Mouse (Mus musculus) stomach, embryonic 15.5 days (tissue): ENCODE measurements around the gene Pxdc1. TPM values are rescaled to one million over a fixed set of nuclear protein-coding genes. Genes with fewer than 3 reads are reported as not detected.

Source experiments
- ATAC-seq: fragments of 200-750 bp; cut with Nextera tagmentation; 2 replicates; pipeline ENCODE4 v1.8.0; 2017; ENCODE audit warnings: low read depth, moderate number of reproducible peaks, moderate TSS enrichment; ENCODE audit not compliant: insufficient read depth, low FRiP score
- H3K27ac ChIP-seq: fragments of 300-500 bp; sonication (generic); 2 replicates; pipeline ENCODE4 v1.5.1; 2015; ENCODE audit warnings: mild to moderate bottlenecking, inconsistent platforms
- H3K27me3 ChIP-seq: fragments of 300-500 bp; sonication (generic); replicated peaks from 2 replicates; pipeline ENCODE4 v1.6.1; 2015; ENCODE audit warnings: inconsistent platforms
- H3K36me3 ChIP-seq: fragments of 300-500 bp; sonication (generic); 2 replicates; pipeline ENCODE4 v1.6.1; 2015; ENCODE audit warnings: inconsistent platforms
- H3K4me1 ChIP-seq: fragments of 300-500 bp; sonication (generic); 2 replicates; pipeline ENCODE4 v1.6.1; 2015; ENCODE audit warnings: inconsistent platforms
- H3K4me2 ChIP-seq: fragments of 300-500 bp; sonication (generic); 2 replicates; pipeline ENCODE4 v1.6.1; 2015; ENCODE audit warnings: mild to moderate bottlenecking, inconsistent platforms
- H3K4me3 ChIP-seq: fragments of 300-500 bp; sonication (generic); replicated peaks from 2 replicates; pipeline ENCODE4 v1.5.1; 2015; ENCODE audit warnings: inconsistent platforms
- H3K9ac ChIP-seq: fragments of 300-500 bp; sonication (generic); 2 replicates; pipeline ENCODE4 v1.6.1; 2015; ENCODE audit warnings: inconsistent platforms
- H3K9me3 ChIP-seq: fragments of 300-500 bp; sonication (generic); 2 replicates; pipeline ENCODE4 v1.6.1; 2016; ENCODE audit warnings: inconsistent platforms
- WGBS: fragments of 180-500 bp; shearing (Covaris S2); methylation state at CpG from one replicate; pipeline ENCODE4 v1.1.7; 2015; 5-methylcytosine and 5-hydroxymethylcytosine counted together
- polyA plus RNA-seq: library from polyadenylated mRNA; unstranded; fragments of >200 nt; fragmentation: Nextera tagmentation; extraction: Ambion mirVana; gene quantifications from 2 replicates; pipeline ENCODE4 v1.2.1, GENCODE M21; 2015

Gene Pxdc1
- polyA plus RNA-seq, 1 experiment from 2014 or later, result 10.7 TPM

- no peaks in the 10 kb centered on the region for H3K9me3 ChIP-seq
- no peaks in the 10 kb centered on the region for H3K27me3 ChIP-seq
- no peaks in the 10 kb centered on the region for H3K4me1 ChIP-seq
- H3K4me3 ChIP-seq, result no peak overlapping the region
- WGBS, result 92% methylated on average over 2 of the region's 2 CpGs
- no peak for ATAC-seq
- H3K4me2 ChIP-seq, result no peak overlapping the region
- no peak overlapping the region for H3K27ac ChIP-seq
- H3K36me3 ChIP-seq, result no peaks in the 10 kb centered on the region
- H3K9ac ChIP-seq, result no peak overlapping the region
These were observed 28.9 kb downstream of the Pxdc1 start for GRCm38 (mm10) chr13:34624414-34624813.

GRCm38 (mm10) chr13:34612402-34612801, 40.9 kb downstream of the Pxdc1 start:
- Histone ChIP-seq H3K36me3 (no peaks in the 10 kb centered on the region), H3K4me1 (no peaks in the 10 kb centered on the region), H3K9me3 (no peaks in the 10 kb centered on the region), H3K27ac (no peak overlapping the region), H3K9ac (no peak overlapping the region), H3K4me2 (no peak overlapping the region), H3K4me3 (no peak overlapping the region), H3K27me3 (no peaks in the 10 kb centered on the region)
- 65% methylated on average over 2 of the region's 2 CpGs for WGBS
- ATAC-seq, result no peak

GRCm38 (mm10) chr13:34609711-34610110, 43.6 kb downstream of the Pxdc1 start:
- Histone ChIP-seq H3K36me3 (no peaks in the 10 kb centered on the region), H3K27me3 (no peaks in the 10 kb centered on the region), H3K4me3 (no peak overlapping the region), H3K27ac (no peak overlapping the region), H3K9ac (no peak overlapping the region), H3K4me1 (no peaks in the 10 kb centered on the region), H3K4me2 (no peak overlapping the region), H3K9me3 (no peaks in the 10 kb centered on the region)
- ATAC-seq, result no peak
- 56% methylated on average over 1 of the region's 1 CpGs for WGBS

GRCm38 (mm10) chr13:34607079-34607478, 46.2 kb downstream of the Pxdc1 start:
- H3K9ac ChIP-seq, result no peak overlapping the region
- H3K27ac ChIP-seq, result no peak overlapping the region
- H3K4me1 ChIP-seq, result no peaks in the 10 kb centered on the region
- H3K4me3 ChIP-seq, result no peak overlapping the region
- WGBS, result 71% methylated on average over 2 of the region's 2 CpGs
- no peaks in the 10 kb centered on the region for H3K9me3 ChIP-seq
- H3K4me2 ChIP-seq, result no peak overlapping the region
- no peak for ATAC-seq
- no peaks in the 10 kb centered on the region for H3K27me3 ChIP-seq
- H3K36me3 ChIP-seq, result no peaks in the 10 kb centered on the region

GRCm38 (mm10) chr13:34605884-34606283, 47.4 kb downstream of the Pxdc1 start:
- no peak for ATAC-seq
- no peaks in the 10 kb centered on the region for H3K4me1 ChIP-seq
- H3K36me3 ChIP-seq, result no peaks in the 10 kb centered on the region
- no peak overlapping the region for H3K9ac ChIP-seq
- H3K4me3 ChIP-seq, result no peak overlapping the region
- no peaks in the 10 kb centered on the region for H3K9me3 ChIP-seq
- H3K27me3 ChIP-seq, result no peaks in the 10 kb centered on the region
- no peak overlapping the region for H3K4me2 ChIP-seq
- WGBS, result 75% methylated on average over 3 of the region's 3 CpGs
- H3K27ac ChIP-seq, result no peak overlapping the region

GRCm38 (mm10) chr13:34605206-34605605, 48.1 kb downstream of the Pxdc1 start:
- H3K4me1 ChIP-seq, result no peaks in the 10 kb centered on the region
- H3K36me3 ChIP-seq, result no peaks in the 10 kb centered on the region
- H3K4me2 ChIP-seq, result no peak overlapping the region
- WGBS, result 69% methylated on average over 5 of the region's 5 CpGs
- H3K9me3 ChIP-seq, result no peaks in the 10 kb centered on the region
- no peak overlapping the region for H3K27ac ChIP-seq
- H3K9ac ChIP-seq, result no peak overlapping the region
- no peaks in the 10 kb centered on the region for H3K27me3 ChIP-seq
- no peak overlapping the region for H3K4me3 ChIP-seq
- no peak for ATAC-seq

GRCm38 (mm10) chr13:34604406-34604805, 48.9 kb downstream of the Pxdc1 start:
- H3K9ac ChIP-seq, result no peak overlapping the region
- H3K27me3 ChIP-seq, result no peaks in the 10 kb centered on the region
- no peaks in the 10 kb centered on the region for H3K4me1 ChIP-seq
- no peak overlapping the region for H3K4me3 ChIP-seq
- no peak for ATAC-seq
- H3K36me3 ChIP-seq, result no peaks in the 10 kb centered on the region
- no peak overlapping the region for H3K4me2 ChIP-seq
- no peak overlapping the region for H3K27ac ChIP-seq
- 86% methylated on average over 1 of the region's 1 CpGs for WGBS
- no peaks in the 10 kb centered on the region for H3K9me3 ChIP-seq

GRCm38 (mm10) chr13:34602757-34603156, 50.5 kb downstream of the Pxdc1 start:
- Histone ChIP-seq H3K36me3 (no peaks in the 10 kb centered on the region), H3K27me3 (no peaks in the 10 kb centered on the region), H3K9me3 (no peaks in the 10 kb centered on the region), H3K9ac (no peak overlapping the region), H3K4me2 (no peak overlapping the region), H3K27ac (no peak overlapping the region), H3K4me1 (no peaks in the 10 kb centered on the region), H3K4me3 (no peak overlapping the region)
- ATAC-seq, result no peak
- WGBS, result 15% methylated on average over 2 of the region's 2 CpGs

GRCm38 (mm10) chr13:34596797-34597196, 56.5 kb downstream of the Pxdc1 start:
- H3K27me3 ChIP-seq, result no peaks in the 10 kb centered on the region
- no peak overlapping the region for H3K4me2 ChIP-seq
- H3K4me3 ChIP-seq, result no peak overlapping the region
- no peaks in the 10 kb centered on the region for H3K9me3 ChIP-seq
- no peaks in the 10 kb centered on the region for H3K36me3 ChIP-seq
- no peak for ATAC-seq
- no peaks in the 10 kb centered on the region for H3K4me1 ChIP-seq
- H3K9ac ChIP-seq, result no peak overlapping the region
- no peak overlapping the region for H3K27ac ChIP-seq

Other genes starting within 250 kb of the Pxdc1 start
- not detected in 2 replicates for gene Fam50b, start 81.4 kb upstream of the Pxdc1 start, polyA plus RNA-seq
- 69.0 and 72.2 TPM in 2 replicates for gene Prpf4b, start 221.8 kb upstream of the Pxdc1 start, polyA plus RNA-seq